Mouse (Mus musculus): Measurements from ENCODE around the gene Col4a3bp.

GRCm38 (mm10) chr13:96672276-96672675 is 129.9 kb downstream of the Col4a3bp start:
- no peak for TF ChIP-seq GATA1 (IDR thresholded peaks at IDR 0.05; ENCODE audit: low read length)
- no peak for TF ChIP-seq TAL1 (IDR thresholded peaks at IDR 0.05; ENCODE audit: low read length)
